Mouse (Mus musculus) hindbrain, embryonic 15.5 days (tissue): ENCODE data around the gene Psmd13. TPM values are rescaled to one million over a fixed set of nuclear protein-coding genes. Genes with fewer than 3 reads are reported as not detected.
A peak's percentile ranks its signal among the peaks of the same experiment; 100 is the strongest.

Experiments used
- ATAC-seq: fragments of 200-750 bp; cut with Nextera tagmentation; 2 replicates; pipeline ENCODE4 v1.8.0; 2017; ENCODE audit warnings: low read depth, moderate number of reproducible peaks, moderate TSS enrichment; ENCODE audit not compliant: low FRiP score
- H3K27ac ChIP-seq: fragments of 300-500 bp; sonication (generic); replicated peaks from 2 replicates; pipeline ENCODE4 v1.5.1; 2015; ENCODE audit warnings: mild to moderate bottlenecking, inconsistent platforms
- H3K27me3 ChIP-seq: fragments of 300-500 bp; sonication (generic); 2 replicates; pipeline ENCODE4 v1.6.1; 2015; ENCODE audit warnings: control low read depth, inconsistent platforms
- H3K36me3 ChIP-seq: fragments of 300-500 bp; sonication (generic); 2 replicates; pipeline ENCODE4 v1.6.1; 2015; ENCODE audit warnings: control low read depth, inconsistent platforms
- H3K4me1 ChIP-seq: fragments of 300-500 bp; sonication (generic); replicated peaks from 2 replicates; pipeline ENCODE4 v1.6.1; 2015; ENCODE audit warnings: control low read depth, inconsistent platforms
- H3K4me2 ChIP-seq: fragments of 300-500 bp; sonication (generic); 2 replicates; pipeline ENCODE4 v1.6.1; 2015; ENCODE audit warnings: moderate library complexity, mild to moderate bottlenecking, inconsistent platforms
- H3K4me3 ChIP-seq: fragments of 300-500 bp; sonication (generic); 2 replicates; pipeline ENCODE4 v1.5.1; 2015; ENCODE audit warnings: mild to moderate bottlenecking, inconsistent platforms
- H3K9ac ChIP-seq: fragments of 300-500 bp; sonication (generic); 2 replicates; pipeline ENCODE4 v1.6.1; 2015; ENCODE audit warnings: inconsistent platforms
- H3K9me3 ChIP-seq: fragments of 300-500 bp; sonication (generic); 2 replicates; pipeline ENCODE4 v1.6.1; 2016; ENCODE audit warnings: control low read depth, inconsistent platforms
- WGBS: fragments of 180-500 bp; shearing (Covaris S2); methylation state at CpG from one replicate; pipeline ENCODE4 v1.1.7; 2015; 5-methylcytosine and 5-hydroxymethylcytosine counted together
- polyA plus RNA-seq: library from polyadenylated mRNA; unstranded; fragments of >200 nt; fragmentation: Nextera tagmentation; extraction: Ambion mirVana; gene quantifications from 2 replicates; pipeline ENCODE4 v1.2.1, GENCODE M21; 2015

Psmd13 gene
- polyA plus RNA-seq, 1 experiment from 2014 or later: 259 TPM

GRCm38 (mm10) chr7:140941222-140942051, 59.7 kb downstream of the Psmd13 start, which contains the start of gene Pgghg:
Gene Pgghg (plus strand): TSS chr7:140941391.
- ATAC-seq: peak; percentile 84
- H3K9me3 ChIP-seq: no peaks in the 10 kb centered on the region
- H3K9ac ChIP-seq: peak within 1 kb of the TSS; percentile 40
- no peaks in the 10 kb centered on the region for H3K36me3 ChIP-seq
- peak within 1 kb of the TSS; percentile 61 for H3K4me2 ChIP-seq
- H3K27me3 ChIP-seq: 0 out of 2 replicates have a peak, but pooled peaks cover 4% of the 10 kb centered on the region
- peaks cover 19% of the 10 kb centered on the region for H3K4me1 ChIP-seq
- H3K4me3 ChIP-seq: peak within 1 kb of the TSS; percentile 42
- H3K27ac ChIP-seq: peak within 1 kb of the TSS; percentile 58
- 4% methylated on average over 33 of the region's 33 CpGs for WGBS

GRCm38 (mm10) chr7:140942341-140942740, 60.6 kb downstream of the Psmd13 start:
- no peak overlapping the region for H3K27ac ChIP-seq
- no peaks in the 10 kb centered on the region for H3K9me3 ChIP-seq
- ATAC-seq: no peak
- H3K4me3 ChIP-seq: peak overlapping the region; percentile 42
- no peaks in the 10 kb centered on the region for H3K27me3 ChIP-seq
- H3K9ac ChIP-seq: peak overlapping the region; percentile 40; the same call in 1 of the 2 replicates
- no peaks in the 10 kb centered on the region for H3K36me3 ChIP-seq
- peak overlapping the region; percentile 61 for H3K4me2 ChIP-seq
- 70% methylated on average over 9 of the region's 9 CpGs for WGBS
- peaks cover 19% of the 10 kb centered on the region for H3K4me1 ChIP-seq

- no peaks in the 10 kb centered on the region for H3K36me3 ChIP-seq
- 92% methylated on average over 10 of the region's 10 CpGs for WGBS
- H3K4me3 ChIP-seq: no peak overlapping the region
- peaks cover 19% of the 10 kb centered on the region for H3K4me1 ChIP-seq
- no peaks in the 10 kb centered on the region for H3K27me3 ChIP-seq
- no peak overlapping the region for H3K9ac ChIP-seq
- ATAC-seq: no peak
- no peak overlapping the region for H3K27ac ChIP-seq
- H3K4me2 ChIP-seq: no peak overlapping the region
- H3K9me3 ChIP-seq: no peaks in the 10 kb centered on the region
Observed at GRCm38 (mm10) chr7:140942811-140943210, 61.0 kb downstream of the Psmd13 start.

- WGBS: 91% methylated on average over 4 of the region's 4 CpGs
- Histone ChIP-seq H3K4me3 (no peak overlapping the region), H3K4me2 (no peak overlapping the region), H3K27me3 (no peaks in the 10 kb centered on the region), H3K27ac (no peak overlapping the region), H3K4me1 (peaks cover 19% of the 10 kb centered on the region), H3K36me3 (no peaks in the 10 kb centered on the region), H3K9me3 (no peaks in the 10 kb centered on the region), H3K9ac (no peak overlapping the region)
- no peak for ATAC-seq
Observed at GRCm38 (mm10) chr7:140943356-140943755, 61.6 kb downstream of the Psmd13 start.

- peaks cover 18% of the 10 kb centered on the region for H3K4me1 ChIP-seq
- WGBS: 92% methylated on average over 7 of the region's 7 CpGs
- H3K4me2 ChIP-seq: no peak overlapping the region
- no peaks in the 10 kb centered on the region for H3K27me3 ChIP-seq
- H3K9me3 ChIP-seq: no peaks in the 10 kb centered on the region
- H3K9ac ChIP-seq: no peak overlapping the region
- H3K4me3 ChIP-seq: no peak overlapping the region
- H3K36me3 ChIP-seq: no peaks in the 10 kb centered on the region
- ATAC-seq: no peak
- no peak overlapping the region for H3K27ac ChIP-seq
Observed at GRCm38 (mm10) chr7:140944236-140944635, 62.5 kb downstream of the Psmd13 start.

GRCm38 (mm10) chr7:140945247-140945646, 63.5 kb downstream of the Psmd13 start:
- Histone ChIP-seq H3K9ac (no peak overlapping the region), H3K9me3 (no peaks in the 10 kb centered on the region), H3K27me3 (no peaks in the 10 kb centered on the region), H3K4me3 (no peak overlapping the region), H3K4me2 (no peak overlapping the region), H3K36me3 (no peaks in the 10 kb centered on the region), H3K4me1 (peaks cover 9% of the 10 kb centered on the region), H3K27ac (no peak overlapping the region)
- 91% methylated on average over 5 of the region's 5 CpGs for WGBS
- no peak for ATAC-seq

- ATAC-seq: no peak
- Histone ChIP-seq H3K4me1 (peaks cover 13% of the 10 kb centered on the region), H3K27me3 (no peaks in the 10 kb centered on the region), H3K4me3 (no peak overlapping the region), H3K9ac (no peak overlapping the region), H3K36me3 (no peaks in the 10 kb centered on the region), H3K4me2 (no peak overlapping the region), H3K27ac (no peak overlapping the region), H3K9me3 (no peaks in the 10 kb centered on the region)
- 91% methylated on average over 10 of the region's 10 CpGs for WGBS
Observed at GRCm38 (mm10) chr7:140946311-140946710, 64.5 kb downstream of the Psmd13 start.

GRCm38 (mm10) chr7:140946980-140947379, 65.2 kb downstream of the Psmd13 start:
- H3K27ac ChIP-seq: no peak overlapping the region
- H3K9ac ChIP-seq: no peak overlapping the region
- WGBS: 80% methylated on average over 7 of the region's 7 CpGs
- H3K4me1 ChIP-seq: peaks cover 7% of the 10 kb centered on the region; the same call in 1 of the 2 replicates
- no peak for ATAC-seq
- H3K36me3 ChIP-seq: no peaks in the 10 kb centered on the region
- H3K4me3 ChIP-seq: no peak overlapping the region
- no peaks in the 10 kb centered on the region for H3K27me3 ChIP-seq
- no peak overlapping the region for H3K4me2 ChIP-seq
- H3K9me3 ChIP-seq: no peaks in the 10 kb centered on the region

- no peak overlapping the region for H3K27ac ChIP-seq
- H3K27me3 ChIP-seq: no peaks in the 10 kb centered on the region
- no peak overlapping the region for H3K9ac ChIP-seq
- H3K4me3 ChIP-seq: no peak overlapping the region
- no peaks in the 10 kb centered on the region for H3K9me3 ChIP-seq
- no peak overlapping the region for H3K4me2 ChIP-seq
- ATAC-seq: no peak
- WGBS: 92% methylated on average over 8 of the region's 8 CpGs
- H3K36me3 ChIP-seq: no peaks in the 10 kb centered on the region
- H3K4me1 ChIP-seq: peaks cover 7% of the 10 kb centered on the region; the same call in 1 of the 2 replicates
Observed at GRCm38 (mm10) chr7:140948161-140948560, 66.4 kb downstream of the Psmd13 start.

Other genes starting within 250 kb of the Psmd13 start
- not detected in 2 replicates for gene Olfr53, start 235.5 kb upstream of the Psmd13 start, polyA plus RNA-seq
- 0.07 TPM in 1 of 2 replicates, not detected in the other for gene Olfr539, start 222.0 kb upstream of the Psmd13 start, polyA plus RNA-seq
- not detected in 2 replicates for gene Olfr45, start 200.0 kb upstream of the Psmd13 start, polyA plus RNA-seq
- not detected in 2 replicates for gene Olfr541, start 184.7 kb upstream of the Psmd13 start, polyA plus RNA-seq
- not detected in 2 replicates for gene Cyp2e1, start 118.2 kb upstream of the Psmd13 start, polyA plus RNA-seq
- gene Syce1, start 94.1 kb upstream of the Psmd13 start, polyA plus RNA-seq: 0.40 and 0.42 TPM in 2 replicates
- 27.1 and 28.3 TPM in 2 replicates for gene Zfp941, start 59.8 kb upstream of the Psmd13 start, polyA plus RNA-seq
- gene Urah, start 47.0 kb upstream of the Psmd13 start, polyA plus RNA-seq: 0.25 TPM in 2 replicates
- gene Scgb1c1, start 36.4 kb upstream of the Psmd13 start, polyA plus RNA-seq: not detected in 2 replicates
- not detected in 2 replicates for gene Odf3, start 34.2 kb upstream of the Psmd13 start, polyA plus RNA-seq
- gene Gm45785, start 25.6 kb upstream of the Psmd13 start, polyA plus RNA-seq: not detected in 2 replicates
- 97.6 and 104 TPM in 2 replicates for gene Ric8a, start 25.0 kb upstream of the Psmd13 start, polyA plus RNA-seq
- gene Bet1l, start 24.4 kb upstream of the Psmd13 start, polyA plus RNA-seq: 38.0 and 44.3 TPM in 2 replicates
- 56.4 and 60.5 TPM in 2 replicates for gene Sirt3, start 341 bp downstream of the Psmd13 start, polyA plus RNA-seq
- not detected in 2 replicates for gene Cox8b, start 18.5 kb downstream of the Psmd13 start, polyA plus RNA-seq
- 0.67 and 0.88 TPM in 2 replicates for gene Nlrp6, start 38.9 kb downstream of the Psmd13 start, polyA plus RNA-seq
- gene Pgghg, start 59.4 kb downstream of the Psmd13 start, polyA plus RNA-seq: 9.1 TPM in 2 replicates
- gene Ifitm5, start 68.3 kb downstream of the Psmd13 start, polyA plus RNA-seq: 0.75 and 0.82 TPM in 2 replicates
- not detected in 2 replicates for gene Gm45717, start 74.0 kb downstream of the Psmd13 start, polyA plus RNA-seq
- 190 and 193 TPM in 2 replicates for gene Ifitm2, start 74.0 kb downstream of the Psmd13 start, polyA plus RNA-seq
- 16.6 and 19.9 TPM in 2 replicates for gene Ifitm1, start 85.3 kb downstream of the Psmd13 start, polyA plus RNA-seq
- gene Ifitm3, start 128.8 kb downstream of the Psmd13 start, polyA plus RNA-seq: 36.8 and 54.6 TPM in 2 replicates
- gene Ifitm6, start 136.0 kb downstream of the Psmd13 start, polyA plus RNA-seq: 0.79 and 1.7 TPM in 2 replicates
- not detected in 2 replicates for gene Gm17387, start 147.2 kb downstream of the Psmd13 start, polyA plus RNA-seq
- 45.6 and 57.3 TPM in 2 replicates for gene B4galnt4, start 179.1 kb downstream of the Psmd13 start, polyA plus RNA-seq
- 0.25 and 0.29 TPM in 2 replicates for gene Pkp3, start 196.2 kb downstream of the Psmd13 start, polyA plus RNA-seq
- 3.2 and 3.3 TPM in 2 replicates for gene Sigirr, start 218.6 kb downstream of the Psmd13 start, polyA plus RNA-seq
- 0.41 and 0.47 TPM in 2 replicates for gene Ano9, start 235.8 kb downstream of the Psmd13 start, polyA plus RNA-seq
- 80.2 and 97.6 TPM in 2 replicates for gene Ptdss2, start 240.4 kb downstream of the Psmd13 start, polyA plus RNA-seq